Mouse (Mus musculus): Measurements from ENCODE around the gene Gucy2g.
"Not testable (repeated sequence)": the region's sequence is repeated elsewhere in the genome, so short reads cannot be mapped to it uniquely, and the experiment has no call there.

The Gucy2g gene

DNA sequence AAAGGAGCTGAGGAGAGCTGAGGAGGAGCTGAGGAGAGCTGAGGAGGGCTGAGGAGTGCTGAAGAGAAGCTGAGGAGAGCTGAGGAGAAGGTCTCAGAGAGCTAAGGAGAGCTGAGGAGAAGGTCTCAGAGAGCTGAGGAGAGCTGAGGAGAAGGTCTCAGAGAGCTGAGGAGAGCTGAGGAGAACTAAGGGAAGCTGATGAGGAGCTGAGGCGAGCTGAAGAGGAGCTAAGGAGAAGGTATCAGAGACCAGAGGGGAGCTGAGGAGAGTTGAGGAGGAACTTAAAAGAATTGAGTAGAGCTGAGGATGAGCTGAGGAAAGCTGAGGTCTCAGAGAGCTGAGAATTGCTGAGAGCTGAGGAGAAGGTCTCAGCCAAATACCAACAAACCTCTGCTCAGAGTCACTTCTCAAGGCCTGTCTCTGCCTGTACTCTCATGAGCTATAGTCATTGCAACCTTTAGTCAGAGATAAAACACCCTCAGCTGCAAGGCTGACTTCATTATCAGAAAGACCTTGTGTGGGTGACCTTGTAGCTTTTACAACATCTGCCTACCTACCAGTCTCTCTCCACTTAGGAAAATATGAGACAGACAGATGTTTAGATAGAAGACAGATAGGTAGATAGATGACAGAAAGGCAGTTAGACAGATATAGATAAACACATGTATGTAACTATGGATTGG, 75.7 kb downstream of the Gucy2g start:
- DNase-seq (ENCODE audit: low read depth, low spot score), result no peak

DNA sequence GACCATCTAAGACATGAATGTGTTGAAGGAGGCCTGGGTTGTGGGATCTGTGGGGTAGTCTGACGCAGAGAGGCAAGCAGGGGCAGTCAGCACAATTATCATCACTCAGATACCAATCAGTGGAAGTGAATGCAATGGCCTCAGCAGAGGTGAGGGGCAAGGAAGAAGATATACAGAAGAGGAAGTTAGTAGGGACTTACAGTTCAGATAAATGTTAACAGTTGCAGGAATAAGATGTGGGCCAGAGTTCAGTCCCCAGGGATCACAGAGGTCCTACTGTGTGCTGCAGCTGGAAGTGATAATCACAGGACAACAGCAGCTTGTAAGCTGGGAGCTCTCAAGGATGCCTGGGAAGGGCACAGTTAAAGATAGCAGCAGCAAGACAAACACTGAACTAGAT, 76.9 kb downstream of the Gucy2g start:
- DNase-seq (ENCODE audit: low read depth, low spot score), result no peak

DNA sequence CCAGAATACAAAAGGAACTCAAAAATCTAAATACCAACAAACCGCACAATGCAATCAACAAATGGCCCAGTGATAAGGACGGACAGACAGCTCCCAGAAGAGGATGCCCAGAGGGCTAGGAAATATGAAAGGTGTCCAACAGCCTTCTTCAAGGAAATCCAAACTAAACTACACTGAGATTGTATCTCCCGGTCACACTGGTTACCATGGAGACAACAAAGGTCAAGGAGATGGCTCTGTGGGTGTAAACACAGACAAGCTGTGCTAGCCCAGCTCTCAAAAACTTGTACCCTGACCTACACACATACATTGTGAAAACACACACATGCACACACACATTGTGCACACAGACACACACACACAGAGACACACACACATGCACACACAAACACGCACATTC, 78.8 kb downstream of the Gucy2g start:
- no peak for DNase-seq (ENCODE audit: low read depth, low spot score)

DNA sequence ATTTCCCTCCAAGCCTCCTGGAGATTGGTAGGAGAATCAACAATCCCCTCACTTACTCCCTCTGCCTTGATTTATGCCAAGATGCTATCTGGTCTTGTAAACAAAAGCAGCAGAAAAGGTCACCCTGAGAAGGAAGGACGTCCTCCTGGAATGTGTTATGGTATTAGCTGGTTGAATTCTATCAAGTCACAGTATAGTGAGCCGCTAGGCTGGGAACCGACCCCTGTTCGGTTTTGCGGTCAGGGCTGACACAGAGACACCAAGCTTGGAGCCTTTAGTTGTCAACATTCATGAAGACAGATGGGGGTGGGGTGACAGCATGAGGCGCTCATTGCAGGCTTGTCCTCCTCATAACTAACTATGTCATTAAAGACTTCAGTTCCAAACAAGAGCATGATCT, 81.2 kb downstream of the Gucy2g start:
- DNase-seq (ENCODE audit: low read depth, low spot score), result no peak

DNA sequence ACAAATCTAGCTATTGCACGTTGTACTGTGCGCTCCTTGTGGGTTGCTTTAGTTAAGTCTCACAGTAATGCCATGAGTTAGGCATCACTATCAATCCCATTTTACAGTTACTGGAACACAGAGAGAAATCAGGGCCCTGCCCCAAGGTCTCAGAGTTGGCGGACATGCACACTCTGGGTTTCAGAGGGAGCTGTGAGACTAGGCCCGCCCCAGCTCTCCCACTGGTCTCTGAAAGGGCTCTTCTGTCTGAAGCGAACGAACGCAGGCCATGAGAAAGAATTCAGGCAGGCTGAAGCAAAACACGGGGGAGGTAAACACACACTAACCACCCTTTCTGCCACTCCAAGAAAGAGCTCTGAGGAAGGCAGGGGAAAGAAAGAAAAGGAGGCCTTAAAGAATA, 82.4 kb downstream of the Gucy2g start:
- no peak for DNase-seq (ENCODE audit: low read depth, low spot score)

DNA sequence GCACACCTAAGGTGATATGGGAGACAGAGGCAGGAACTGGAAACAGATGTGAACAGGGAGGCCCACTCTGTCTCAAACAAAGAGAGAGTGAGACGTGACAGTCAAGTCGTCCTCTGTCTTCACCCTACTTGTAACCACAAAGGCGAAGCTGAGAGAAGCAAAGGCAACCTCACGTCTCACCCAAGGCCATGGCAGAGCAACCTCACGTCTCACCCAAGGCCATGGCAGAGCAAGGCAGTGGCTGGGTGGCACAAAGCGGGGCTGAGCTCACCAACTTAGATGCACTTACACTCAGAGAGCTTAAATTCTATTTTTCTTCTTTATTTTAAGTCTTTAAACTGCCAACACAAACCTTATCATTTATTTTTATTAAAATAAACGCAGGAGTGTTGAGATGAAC, 84.0 kb downstream of the Gucy2g start:
- no peak for DNase-seq (ENCODE audit: low read depth, low spot score)

DNA sequence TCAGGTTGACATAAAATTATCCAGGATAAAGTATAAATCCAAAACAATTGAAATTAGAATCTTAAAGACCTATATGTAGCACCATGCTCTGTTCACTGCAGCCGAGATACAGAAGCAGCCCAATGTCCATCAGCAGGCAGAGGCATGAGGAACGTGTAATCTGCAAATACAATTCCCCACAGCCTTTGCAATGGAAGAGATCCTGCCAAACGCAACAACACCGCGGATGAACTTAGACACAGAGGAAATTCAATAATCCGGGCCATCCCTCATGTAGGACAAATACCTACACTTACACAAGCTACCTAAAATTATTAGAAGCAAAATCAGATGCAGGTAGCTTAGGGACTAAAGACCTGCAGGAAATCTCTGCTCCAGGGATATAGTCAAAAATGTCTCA, 88.1 kb downstream of the Gucy2g start:
- DNase-seq (ENCODE audit: low read depth, low spot score), result no peak

DNA sequence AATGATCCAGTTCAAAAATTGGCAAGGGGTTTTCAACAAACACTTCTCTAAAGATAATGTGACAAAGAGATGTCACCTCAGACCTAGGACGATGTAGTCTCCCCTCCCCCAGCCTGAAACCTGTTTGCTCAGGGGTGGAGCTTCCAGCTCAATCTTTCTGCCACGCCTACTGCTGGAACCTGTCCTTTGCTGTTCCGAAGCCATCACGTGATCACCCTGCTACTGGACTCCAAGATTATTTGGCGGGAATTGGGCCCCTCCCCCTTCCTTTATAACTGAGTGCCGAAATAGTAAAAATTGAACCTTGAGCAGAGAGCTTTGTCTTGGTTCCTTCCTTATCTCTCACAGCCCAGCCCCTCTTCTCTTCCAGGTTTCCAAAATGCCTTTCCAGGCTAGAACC, 88.8 kb downstream of the Gucy2g start:
- DNase-seq (ENCODE audit: low read depth, low spot score), result not testable (repeated sequence)

DNA sequence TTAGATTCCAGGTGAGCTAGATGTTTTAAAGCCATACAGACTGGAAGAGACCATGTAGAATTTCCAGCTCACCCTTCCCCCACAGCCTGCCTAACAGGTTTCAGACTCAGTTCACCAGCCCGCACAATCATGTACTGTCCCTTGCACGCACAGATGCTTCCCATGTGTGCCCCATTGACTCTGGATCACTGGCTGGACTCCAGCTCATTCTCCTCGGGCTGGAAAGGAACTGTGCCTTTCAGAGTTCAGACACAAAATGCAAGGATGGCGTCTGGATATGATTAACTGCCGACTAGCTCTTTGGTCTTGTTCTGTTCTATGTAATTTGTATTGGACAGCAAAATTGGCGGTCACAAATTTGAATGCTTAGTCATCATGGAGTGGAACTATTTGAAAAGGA, 91.4 kb downstream of the Gucy2g start:
- no peak for DNase-seq (ENCODE audit: low read depth, low spot score)

DNA sequence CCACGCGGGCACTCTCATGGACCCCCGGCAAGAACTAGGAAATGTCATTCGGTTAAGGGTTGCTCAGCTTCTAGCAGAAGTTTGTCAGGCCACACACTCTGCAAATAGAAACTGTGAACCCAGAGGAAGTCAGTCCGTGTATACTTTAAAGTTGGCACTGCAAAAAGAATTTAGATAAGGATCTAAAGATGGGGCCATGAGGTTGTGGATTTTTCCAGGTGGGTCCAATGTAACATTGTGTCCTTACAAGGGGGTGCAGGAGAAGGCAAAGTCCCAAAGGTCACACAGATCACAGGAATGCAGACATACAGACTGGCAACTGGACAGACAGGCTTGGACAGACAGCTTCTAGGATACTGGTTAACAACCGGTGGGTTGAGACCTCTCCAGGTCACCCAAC, 92.9 kb downstream of the Gucy2g start:
- no peak for DNase-seq (ENCODE audit: low read depth, low spot score)
